Mouse (Mus musculus) MEL (cell line): Measurements from ENCODE around the gene Anxa4. TPM values are rescaled to one million over a fixed set of nuclear protein-coding genes. Genes with fewer than 3 reads are reported as not detected.

Experiments used
- DNase-seq: peaks from one replicate; pipeline ENCODE4 v3.0.0; 2011; ENCODE audit warnings: low read depth, low spot score
- H3K27ac ChIP-seq: 2 replicates; pipeline ENCODE4 v1.5.1; 2012; ENCODE audit warnings: low read depth, mild to moderate bottlenecking, control low read depth, low read length, moderate library complexity; ENCODE audit not compliant: control insufficient read depth
- H3K27me3 ChIP-seq, 2 experiments: fragments of 150-350 bp in 1 of 2; sonication (generic) in 1 of 2; 2 replicates each; pipeline ENCODE4 v1.6.1; 2012; ENCODE audit warnings: low read length in 2 of 2, mild to moderate bottlenecking in 2 of 2, improper control_type of control experiment in 1 of 2, moderate library complexity in 1 of 2; ENCODE audit not compliant: insufficient read depth in 2 of 2, control insufficient read depth in 1 of 2
- H3K36me3 ChIP-seq, 2 experiments: 2 replicates each; pipeline ENCODE4 v1.6.1; 2012 to 2014; ENCODE audit warnings: low read length in 2 of 2, improper control_type of control experiment in 1 of 2, inconsistent platforms in 1 of 2, mild to moderate bottlenecking in 1 of 2; ENCODE audit not compliant: insufficient read depth in 2 of 2, control insufficient read depth in 1 of 2
- H3K4me1 ChIP-seq, 2 experiments: fragments of 150-350 bp in 1 of 2; sonication (generic) in 1 of 2; 2 replicates each; pipeline ENCODE4 v1.6.1; 2012; ENCODE audit warnings: low read length in 2 of 2, improper control_type of control experiment in 1 of 2, mild to moderate bottlenecking in 1 of 2; ENCODE audit not compliant: insufficient read depth in 2 of 2, control insufficient read depth in 1 of 2
- H3K4me3 ChIP-seq, 2 experiments: fragments of 150-350 bp in 1 of 2; sonication (generic) in 1 of 2; 2 replicates each; pipeline ENCODE4 v1.5.1; 2012; ENCODE audit warnings: low read depth in 2 of 2, low read length in 2 of 2, mild to moderate bottlenecking in 2 of 2, moderate library complexity in 2 of 2, control low read depth in 1 of 2, improper control_type of control experiment in 1 of 2; ENCODE audit not compliant: control insufficient read depth in 1 of 2, insufficient read depth in 1 of 2
- H3K79me2 ChIP-seq: 2 replicates; pipeline ENCODE4 v1.6.1; 2012; ENCODE audit warnings: mild to moderate bottlenecking, low read length, moderate library complexity; ENCODE audit not compliant: control insufficient read depth, poor library complexity, insufficient read depth
- H3K9ac ChIP-seq: 2 replicates; pipeline ENCODE4 v1.6.1; 2012; ENCODE audit warnings: low read depth, mild to moderate bottlenecking, control low read depth, low read length, moderate library complexity; ENCODE audit not compliant: control insufficient read depth, poor library complexity, severe bottlenecking
- H3K9me3 ChIP-seq: fragments of 150-350 bp; sonication (generic); replicated peaks from 2 replicates; pipeline ENCODE4 v1.6.1; 2012; ENCODE audit warnings: mild to moderate bottlenecking, low read length, improper control_type of control experiment, moderate library complexity; ENCODE audit not compliant: insufficient read depth
- BHLHE40 ChIP-seq: IDR thresholded peaks from 2 replicates; pipeline ENCODE4 v1.6.1; 2012; ENCODE audit warnings: low read depth, mild to moderate bottlenecking, inconsistent platforms, low read length, improper control_type of control experiment, borderline replicate concordance
- CTCF ChIP-seq, 3 experiments: IDR thresholded peaks in 2 of 3; conservative IDR thresholded peaks in 1 of 3; 2 replicates each; pipeline ENCODE4 v1.5.1; 2011 to 2012; ENCODE audit warnings: low read length in 3 of 3, low read depth in 2 of 3, mild to moderate bottlenecking in 2 of 3, improper control_type of control experiment in 1 of 3, inconsistent platforms in 1 of 3, mixed read lengths in 1 of 3, moderate library complexity in 1 of 3; ENCODE audit not compliant: control insufficient read depth in 1 of 3, insufficient read depth in 1 of 3, poor library complexity in 1 of 3, severe bottlenecking in 1 of 3
- E2F4 ChIP-seq: IDR thresholded peaks from 2 replicates; pipeline ENCODE4 v1.6.1; 2011; ENCODE audit warnings: low read depth, low read length, improper control_type of control experiment, borderline replicate concordance
- ELF1 ChIP-seq: IDR thresholded peaks from 2 replicates; pipeline ENCODE4 v1.6.1; 2014; ENCODE audit warnings: low read depth, mild to moderate bottlenecking, inconsistent platforms, low read length, improper control_type of control experiment, moderate library complexity
- EP300 ChIP-seq, 2 experiments: IDR thresholded peaks; 2 replicates each; pipeline ENCODE4 v1.6.1; 2011; ENCODE audit warnings: improper control_type of control experiment in 2 of 2, low read length in 2 of 2, low read depth in 1 of 2, mild to moderate bottlenecking in 1 of 2
- GABPA ChIP-seq: IDR thresholded peaks from 2 replicates; pipeline ENCODE4 v1.6.1; 2012; ENCODE audit warnings: low read depth, mild to moderate bottlenecking, inconsistent platforms, low read length, improper control_type of control experiment, moderate library complexity
- GATA1 ChIP-seq: IDR thresholded peaks from 2 replicates; pipeline ENCODE4 v1.6.1; 2011; ENCODE audit warnings: low read depth, low read length, improper control_type of control experiment
- KAT2A ChIP-seq: conservative IDR thresholded peaks from 2 replicates; pipeline ENCODE4 v1.6.1; 2012; ENCODE audit warnings: low read depth, low read length, improper control_type of control experiment, inconsistent platforms
- MAFK ChIP-seq: IDR thresholded peaks from 2 replicates; pipeline ENCODE4 v1.6.1; 2011; ENCODE audit warnings: low read depth, mild to moderate bottlenecking, low read length, improper control_type of control experiment, borderline replicate concordance
- MAZ ChIP-seq: IDR thresholded peaks from 2 replicates; pipeline ENCODE4 v1.6.1; 2012; ENCODE audit warnings: low read depth, mild to moderate bottlenecking, inconsistent platforms, low read length, improper control_type of control experiment
- MXI1 ChIP-seq: IDR thresholded peaks from 2 replicates; pipeline ENCODE4 v1.6.1; 2011; ENCODE audit warnings: mild to moderate bottlenecking, low read depth, low read length, improper control_type of control experiment
- MYB ChIP-seq: IDR thresholded peaks from 2 replicates; pipeline ENCODE4 v1.6.1; 2011; ENCODE audit warnings: mild to moderate bottlenecking, low read depth, low read length, improper control_type of control experiment
- MYC ChIP-seq: IDR thresholded peaks from 2 replicates; pipeline ENCODE4 v1.6.1; 2011; ENCODE audit warnings: low read depth, mild to moderate bottlenecking, low read length, improper control_type of control experiment, moderate library complexity
- NELFE ChIP-seq: IDR thresholded peaks from 2 replicates; pipeline ENCODE4 v1.6.1; 2011; ENCODE audit warnings: low read depth, low read length, improper control_type of control experiment
- NRF1 ChIP-seq: IDR thresholded peaks from 2 replicates; pipeline ENCODE4 v1.6.1; 2014; ENCODE audit warnings: low read depth, mild to moderate bottlenecking, inconsistent platforms, low read length, improper control_type of control experiment, moderate library complexity; ENCODE audit not compliant: poor library complexity, insufficient read depth, severe bottlenecking
- POLR2A ChIP-seq, 2 experiments: IDR thresholded peaks; 2 replicates each; pipeline ENCODE4 v1.6.1; 2011 to 2012; ENCODE audit warnings: low read length in 2 of 2, mild to moderate bottlenecking in 2 of 2, control low read depth in 1 of 2, improper control_type of control experiment in 1 of 2, low read depth in 1 of 2, moderate library complexity in 1 of 2; ENCODE audit not compliant: control insufficient read depth in 1 of 2, insufficient read depth in 1 of 2, poor library complexity in 1 of 2
- POLR2AphosphoS2 ChIP-seq: IDR thresholded peaks from 2 replicates; pipeline ENCODE4 v1.6.1; 2011; ENCODE audit warnings: low read length, improper control_type of control experiment
- POLR2AphosphoS5 ChIP-seq: IDR thresholded peaks from 2 replicates; pipeline ENCODE4 v1.6.1; 2012; ENCODE audit warnings: low read depth, borderline replicate concordance, mild to moderate bottlenecking, inconsistent platforms, low read length, moderate library complexity, mixed read lengths
- TAL1 ChIP-seq: IDR thresholded peaks from 2 replicates; pipeline ENCODE4 v1.6.1; 2012; ENCODE audit warnings: mild to moderate bottlenecking, inconsistent platforms, low read length, moderate library complexity, mixed read lengths
- TBP ChIP-seq: IDR thresholded peaks from 2 replicates; pipeline ENCODE4 v1.8.0; 2011; ENCODE audit warnings: low read depth, low read length, improper control_type of control experiment
- USF1 ChIP-seq: IDR thresholded peaks from 2 replicates; pipeline ENCODE4 v1.6.1; 2014; ENCODE audit warnings: low read depth, mild to moderate bottlenecking, inconsistent platforms, low read length, improper control_type of control experiment, moderate library complexity
- ZKSCAN1 ChIP-seq: IDR thresholded peaks from 2 replicates; pipeline ENCODE4 v1.6.1; 2012; ENCODE audit warnings: low read depth, mild to moderate bottlenecking, inconsistent platforms, low read length, improper control_type of control experiment, moderate library complexity
- ZMIZ1 ChIP-seq: IDR thresholded peaks from 2 replicates; pipeline ENCODE4 v1.6.1; 2012; ENCODE audit warnings: low read depth, mild to moderate bottlenecking, inconsistent platforms, low read length, improper control_type of control experiment, moderate library complexity
- ZNF384 ChIP-seq: IDR thresholded peaks from 2 replicates; pipeline ENCODE4 v1.6.1; 2012; ENCODE audit warnings: low read depth, mild to moderate bottlenecking, inconsistent platforms, low read length, improper control_type of control experiment
- polyA plus RNA-seq, 2 experiments: library from polyadenylated mRNA; stranded (reverse) in 1 of 2; unstranded in 1 of 2; fragments of >175 nt in 1 of 2; fragments of >200 nt in 1 of 2; gene quantifications; 2 replicates each; pipeline versions ENCODE4 v1.2.1 to v1.2.4; 2012; ENCODE audit warnings: low replicate concordance in 2 of 2, low read depth in 1 of 2; ENCODE audit not compliant: insufficient read length in 2 of 2, insufficient read depth in 1 of 2, missing spikeins in 1 of 2
- total RNA-seq: library from RNA; depleted of rRNA; stranded (reverse); fragments of 300-350 nt; gene quantifications from 2 replicates; pipeline ENCODE4 v1.2.3, GENCODE M21; 2012

Gene Anxa4
- total and polyA plus RNA-seq, 3 experiments: 31.1 to 176 (median 53.6) TPM

- no peaks in the 10 kb centered on the region for H3K79me2 ChIP-seq
- no peak overlapping the region for H3K4me3 ChIP-seq
- DNase-seq: no peak
- TF ChIP-seq ZKSCAN1 (no peak), NELFE (no peak), NRF1 (no peak), TAL1 (no peak), MYC (no peak), TBP (no peak), BHLHE40 (no peak), GABPA (no peak)
- H3K36me3 ChIP-seq: peaks cover 0 to 10% of the 10 kb centered on the region in 2 experiments; a peak in 2 of 4 replicates
- no peak overlapping the region for H3K9ac ChIP-seq
- H3K9me3 ChIP-seq: no peaks in the 10 kb centered on the region
- H3K4me1 ChIP-seq: no peaks in the 10 kb centered on the region
- H3K27me3 ChIP-seq: no peaks in the 10 kb centered on the region
- no peak overlapping the region for H3K27ac ChIP-seq
Observed at GRCm38 (mm10) chr6:86697903-86698302, 95.5 kb downstream of the Anxa4 start.

GRCm38 (mm10) chr6:86696213-86696612 is 97.2 kb downstream of the Anxa4 start:
- no peaks in the 10 kb centered on the region for H3K27me3 ChIP-seq
- DNase-seq: no peak
- no peaks in the 10 kb centered on the region for H3K9me3 ChIP-seq
- TF ChIP-seq E2F4: no peak
- TF ChIP-seq ZNF384: no peak
- TF ChIP-seq ZMIZ1: no peak
- no peak for TF ChIP-seq ZKSCAN1
- TF ChIP-seq CTCF (IDR thresholded peaks at IDR 0.05 in 2 of 3, conservative IDR thresholded peaks at IDR 0.05 in 1 of 3; ENCODE audit: control insufficient read depth in 1 of 3, insufficient read depth in 1 of 3, low read depth in 2 of 3, low read length in 3 of 3, poor library complexity in 1 of 3, severe bottlenecking in 1 of 3): no peak
- no peak for TF ChIP-seq POLR2AphosphoS2
- TF ChIP-seq MAZ: no peak
- no peak for TF ChIP-seq ELF1
- no peak for TF ChIP-seq MYB
- TF ChIP-seq MXI1: no peak
- no peak for TF ChIP-seq POLR2A (IDR thresholded peaks at IDR 0.05; ENCODE audit: control insufficient read depth in 1 of 2, insufficient read depth in 1 of 2, low read depth in 1 of 2, low read length in 2 of 2, poor library complexity in 1 of 2)
- TF ChIP-seq MAFK: no peak
- no peak for TF ChIP-seq GATA1
- TF ChIP-seq USF1: no peak
- no peak for TF ChIP-seq EP300 (IDR thresholded peaks at IDR 0.05; ENCODE audit: low read depth in 1 of 2, low read length in 2 of 2)
- TF ChIP-seq GABPA: no peak
- no peak for TF ChIP-seq KAT2A
- no peak for TF ChIP-seq BHLHE40
- no peak for TF ChIP-seq POLR2AphosphoS5
- no peak for TF ChIP-seq NELFE
- H3K9ac ChIP-seq: no peak overlapping the region
- peaks cover 0 to 9% of the 10 kb centered on the region in 2 experiments; a peak in 2 of 4 replicates for H3K36me3 ChIP-seq
- H3K4me1 ChIP-seq: no peaks in the 10 kb centered on the region
- H3K4me3 ChIP-seq: no peak overlapping the region
- H3K27ac ChIP-seq: no peak overlapping the region
- no peaks in the 10 kb centered on the region for H3K79me2 ChIP-seq
